Comparison of ENCODE assay signal across 12 mouse cellular contexts in genomic region chr11:55981656-55982055, GRCm38 (mm10). TPM values are rescaled to one million over a fixed set of nuclear protein-coding genes. Genes with fewer than 3 reads are reported as not detected.
DNase-seq lines count a peak whose midpoint lies in the region; ATAC-seq lines count a peak whose summit lies in the region.
"Had no signal": no experiment of that assay in that cellular context is flagged by ENCODE, and none has a peak within 500 bp of the region (broad histone marks: within the 10 kb centered on the region; RNA-seq: fewer than 3 reads in every experiment).

No protein-coding gene starts in this region.

- H3K9ac ChIP-seq in kidney, embryonic 16.5 days (replicated peaks; ENCODE audit: low read length) = no peak overlapping the region
- no peak overlapping the region for H3K9ac ChIP-seq in embryonic facial prominence, embryonic 11.5 days (replicated peaks; ENCODE audit: low read length)

- no peaks in the 10 kb centered on the region for H3K9me3 ChIP-seq in kidney, embryonic 16.5 days (ENCODE audit: low read length)
- H3K9me3 ChIP-seq in embryonic facial prominence, embryonic 11.5 days (replicated peaks; ENCODE audit: control insufficient read depth, low read length) = no peaks in the 10 kb centered on the region

- ATAC-seq in kidney, embryonic 16.5 days (ENCODE audit: low FRiP score, low TSS enrichment) = no peak
- no peak for ATAC-seq in embryonic facial prominence, embryonic 11.5 days (replicated peaks; ENCODE audit: insufficient number of reproducible peaks, low FRiP score, low TSS enrichment, low read depth)
- ATAC-seq in cerebellum, adult (ENCODE audit: insufficient number of reproducible peaks, low FRiP score, low TSS enrichment) = no peak

- no peaks in the 10 kb centered on the region for H3K27me3 ChIP-seq in kidney, embryonic 16.5 days (ENCODE audit: insufficient read depth, low read length)
- H3K27me3 ChIP-seq in embryonic facial prominence, embryonic 11.5 days (ENCODE audit: control insufficient read depth, insufficient read depth, low read length) = no peaks in the 10 kb centered on the region

- peak; percentile 21 for DNase-seq in adrenal gland, postnatal 14 days
- DNase-seq in adrenal gland, adult 8-10 months = no peak
- DNase-seq in kidney, postnatal 10 days = peak; percentile 27
- DNase-seq in 416B (ENCODE audit: low read depth) = peak; percentile 34
- peak; percentile 32 for DNase-seq in embryonic facial prominence, embryonic 11.5 days (ENCODE audit: low spot score)
- DNase-seq in yolk sac, embryonic 10.5 days (ENCODE audit: low spot score) = no peak
- DNase-seq: right cerebral cortex, postnatal 25 days had no signal

- no peak overlapping the region for H3K4me2 ChIP-seq in kidney, embryonic 16.5 days (replicated peaks; ENCODE audit: low read depth, low read length)
- no peak overlapping the region for H3K4me2 ChIP-seq in embryonic facial prominence, embryonic 11.5 days (ENCODE audit: low read depth, low read length)

- H3K4me3 ChIP-seq in kidney, embryonic 16.5 days (ENCODE audit: low read length) = no peak overlapping the region
- no peak overlapping the region for H3K4me3 ChIP-seq in embryonic facial prominence, embryonic 11.5 days (ENCODE audit: low read depth, low read length)

- WGBS in kidney, embryonic 16.5 days = 46% methylated on average over 1 of the region's 1 CpGs
- 48% methylated on average over 1 of the region's 1 CpGs for WGBS in embryonic facial prominence, embryonic 11.5 days

- H3K4me1 ChIP-seq in kidney, embryonic 16.5 days (ENCODE audit: insufficient read depth, low read length) = no peaks in the 10 kb centered on the region
- no peaks in the 10 kb centered on the region for H3K4me1 ChIP-seq in embryonic facial prominence, embryonic 11.5 days (ENCODE audit: control insufficient read depth, insufficient read depth, low read length)

- H3K36me3 ChIP-seq in kidney, embryonic 16.5 days (ENCODE audit: insufficient read depth, low read length) = no peaks in the 10 kb centered on the region
- no peaks in the 10 kb centered on the region for H3K36me3 ChIP-seq in embryonic facial prominence, embryonic 11.5 days (replicated peaks; ENCODE audit: control insufficient read depth, insufficient read depth, low read depth, low read length)

- H3K27ac ChIP-seq in kidney, embryonic 16.5 days (ENCODE audit: low read length) = no peak overlapping the region
- H3K27ac ChIP-seq in embryonic facial prominence, embryonic 11.5 days (replicated peaks; ENCODE audit: low read depth, low read length) = no peak overlapping the region

RNA-seq across cellular contexts. Expression of gene Nmur2, which starts 59.2 kb away (rescaled TPM):
- total RNA-seq in adrenal gland, postnatal 14 days (2021) = not detected in 2 replicates
- total RNA-seq in adrenal gland, adult 8-10 months (2022) = not detected
- polyA plus RNA-seq in kidney, embryonic 16.5 days (2015; fragmentation: Nextera tagmentation; extraction: Ambion mirVana) = not detected in 2 replicates
- polyA plus RNA-seq in embryonic facial prominence, embryonic 11.5 days (2014; fragmentation: Nextera tagmentation; extraction: Ambion mirVana) = 0.15 TPM in 1 of 2 replicates, not detected in the other
- total RNA-seq: heart, postnatal 10 days; megakaryocyte, adult 5-6 weeks had no signal
- polyA plus RNA-seq: C2C12 had no signal

Comparison
In these comparisons a context has a peak if more than half of its experiments do, and no peak if none do; other contexts are left out.
1. DNase-seq: peak in adrenal gland, postnatal 14 days (single experiment), kidney, postnatal 10 days (single experiment), 416B (single experiment) and embryonic facial prominence, embryonic 11.5 days (single experiment); none in adrenal gland, adult 8-10 months (single experiment) and yolk sac, embryonic 10.5 days (single experiment).